Mouse (Mus musculus) midbrain, embryonic 14.5 days (tissue): ENCODE measurements around the gene Enox1. TPM values are rescaled to one million over a fixed set of nuclear protein-coding genes. Genes with fewer than 3 reads are reported as not detected.

Experiments
- ATAC-seq: fragments of 200-750 bp; cut with Nextera tagmentation; 2 replicates; pipeline ENCODE4 v1.8.0; 2017; ENCODE audit warnings: moderate number of reproducible peaks, moderate library complexity; ENCODE audit not compliant: low FRiP score, low TSS enrichment
- DNase-seq: peaks from one replicate; pipeline ENCODE4 v3.0.0-alpha.2; 2015
- H3K27ac ChIP-seq: fragments of 300-500 bp; sonication (generic); replicated peaks from 2 replicates; pipeline ENCODE4 v1.5.1; 2014; ENCODE audit warnings: mild to moderate bottlenecking, low read depth, low read length, moderate library complexity
- H3K27me3 ChIP-seq: fragments of 300-500 bp; sonication (generic); 2 replicates; pipeline ENCODE4 v1.6.1; 2014; ENCODE audit warnings: low read length, control low read depth, mixed read lengths; ENCODE audit not compliant: control insufficient read depth, insufficient read depth
- H3K36me3 ChIP-seq: fragments of 300-500 bp; sonication (generic); 2 replicates; pipeline ENCODE4 v1.6.1; 2014; ENCODE audit warnings: low read length, control low read depth; ENCODE audit not compliant: control insufficient read depth, insufficient read depth
- H3K4me1 ChIP-seq: fragments of 300-500 bp; sonication (generic); 2 replicates; pipeline ENCODE4 v1.6.1; 2014; ENCODE audit warnings: mild to moderate bottlenecking, antibody characterized with exemption, low read length, control low read depth; ENCODE audit not compliant: control insufficient read depth, insufficient read depth
- H3K4me2 ChIP-seq: fragments of 300-500 bp; sonication (generic); 2 replicates; pipeline ENCODE4 v1.6.1; 2014; ENCODE audit warnings: mild to moderate bottlenecking, low read length, moderate library complexity
- H3K4me3 ChIP-seq: fragments of 300-500 bp; sonication (generic); replicated peaks from 2 replicates; pipeline ENCODE4 v1.5.1; 2014; ENCODE audit warnings: low read depth, low read length
- H3K9ac ChIP-seq: fragments of 300-500 bp; sonication (generic); replicated peaks from 2 replicates; pipeline ENCODE4 v1.6.1; 2014; ENCODE audit warnings: mild to moderate bottlenecking, low read length, moderate library complexity
- H3K9me3 ChIP-seq: fragments of 300-500 bp; sonication (generic); 2 replicates; pipeline ENCODE4 v1.6.1; 2016; ENCODE audit warnings: low read length, control low read depth, mixed read lengths; ENCODE audit not compliant: control insufficient read depth
- WGBS: fragments of 180-500 bp; shearing (Covaris S2); extraction: QIAGEN DNeasy Blood & Tissue Kit; methylation state at CpG from one replicate; pipeline ENCODE4 v1.1.7; 2014; 5-methylcytosine and 5-hydroxymethylcytosine counted together
- polyA plus RNA-seq: library from polyadenylated mRNA; unstranded; fragments of >200 nt; fragmentation: Nextera tagmentation; extraction: Ambion mirVana; gene quantifications from 2 replicates; pipeline ENCODE4 v1.2.1, GENCODE M21; 2014

Gene Enox1
- polyA plus RNA-seq, 1 experiment from 2014 or later = 39.5 TPM

GRCm38 (mm10) chr14:77668096-77668495, 511.5 kb downstream of the Enox1 start:
- Histone ChIP-seq H3K4me3 (no peak overlapping the region), H3K27ac (no peak overlapping the region), H3K27me3 (no peaks in the 10 kb centered on the region), H3K9me3 (no peaks in the 10 kb centered on the region), H3K9ac (no peak overlapping the region), H3K4me1 (peaks cover 5% of the 10 kb centered on the region; the same call in 1 of the 2 replicates), H3K36me3 (no peaks in the 10 kb centered on the region), H3K4me2 (no peak overlapping the region)
- 43% methylated on average over 3 of the region's 3 CpGs for WGBS
- DNase-seq = no peak
- no peak for ATAC-seq

- no peak overlapping the region for H3K27ac ChIP-seq
- ATAC-seq (no peak), DNase-seq (no peak)
- no peak overlapping the region for H3K9ac ChIP-seq
- H3K9me3 ChIP-seq = no peaks in the 10 kb centered on the region
- WGBS = 64% methylated on average over 7 of the region's 7 CpGs
- H3K4me1 ChIP-seq = peaks cover 11% of the 10 kb centered on the region
- no peak overlapping the region for H3K4me3 ChIP-seq
- H3K27me3 ChIP-seq = no peaks in the 10 kb centered on the region
- H3K36me3 ChIP-seq = no peaks in the 10 kb centered on the region
- no peak overlapping the region for H3K4me2 ChIP-seq
Measured at GRCm38 (mm10) chr14:77669494-77669893, 512.9 kb downstream of the Enox1 start.

- Histone ChIP-seq H3K9me3 (no peaks in the 10 kb centered on the region), H3K27me3 (no peaks in the 10 kb centered on the region), H3K4me1 (peaks cover 11% of the 10 kb centered on the region), H3K9ac (no peak overlapping the region), H3K4me3 (no peak overlapping the region), H3K36me3 (no peaks in the 10 kb centered on the region), H3K27ac (no peak overlapping the region), H3K4me2 (no peak overlapping the region)
- 84% methylated on average over 5 of the region's 5 CpGs for WGBS
- DNase-seq (no peak), ATAC-seq (no peak)
Measured at GRCm38 (mm10) chr14:77670945-77671344, 514.4 kb downstream of the Enox1 start.

GRCm38 (mm10) chr14:77671961-77672360, 515.4 kb downstream of the Enox1 start:
- H3K4me3 ChIP-seq = no peak overlapping the region
- DNase-seq (no peak), ATAC-seq (no peak)
- no peak overlapping the region for H3K9ac ChIP-seq
- WGBS = 79% methylated on average over 11 of the region's 11 CpGs
- no peaks in the 10 kb centered on the region for H3K27me3 ChIP-seq
- H3K36me3 ChIP-seq = no peaks in the 10 kb centered on the region
- peaks cover 11% of the 10 kb centered on the region for H3K4me1 ChIP-seq
- no peak overlapping the region for H3K4me2 ChIP-seq
- H3K27ac ChIP-seq = no peak overlapping the region
- no peaks in the 10 kb centered on the region for H3K9me3 ChIP-seq

- DNase-seq (no peak), ATAC-seq (no peak)
- Histone ChIP-seq H3K27me3 (no peaks in the 10 kb centered on the region), H3K9ac (no peak overlapping the region), H3K4me1 (peaks cover 11% of the 10 kb centered on the region), H3K4me2 (no peak overlapping the region), H3K4me3 (no peak overlapping the region), H3K36me3 (no peaks in the 10 kb centered on the region), H3K27ac (peak overlapping the region; percentile 41; the same call in 1 of the 2 replicates), H3K9me3 (no peaks in the 10 kb centered on the region)
- WGBS = 50% methylated on average over 8 of the region's 8 CpGs
Measured at GRCm38 (mm10) chr14:77673138-77673537, 516.6 kb downstream of the Enox1 start.

GRCm38 (mm10) chr14:77677951-77678350, 521.4 kb downstream of the Enox1 start:
- Histone ChIP-seq H3K9ac (no peak overlapping the region), H3K36me3 (no peaks in the 10 kb centered on the region), H3K4me2 (no peak overlapping the region), H3K4me3 (no peak overlapping the region), H3K27me3 (no peaks in the 10 kb centered on the region), H3K27ac (no peak overlapping the region), H3K9me3 (no peaks in the 10 kb centered on the region), H3K4me1 (peaks cover 6% of the 10 kb centered on the region; the same call in 1 of the 2 replicates)
- no peak for ATAC-seq
- WGBS = 55% methylated on average over 7 of the region's 7 CpGs
- DNase-seq = peak; percentile 40

- WGBS = 76% methylated on average over 9 of the region's 9 CpGs
- DNase-seq = peak; percentile 65
Measured at GRCm38 (mm10) chr14:77679877-77680276, 523.3 kb downstream of the Enox1 start.

GRCm38 (mm10) chr14:77682888-77683555, 526.5 kb downstream of the Enox1 start:
- no peaks in the 10 kb centered on the region for H3K4me1 ChIP-seq
- H3K4me2 ChIP-seq = no peak overlapping the region
- no peaks in the 10 kb centered on the region for H3K27me3 ChIP-seq
- ATAC-seq (no peak), DNase-seq (no peak)
- WGBS = 90% methylated on average over 10 of the region's 10 CpGs
- H3K27ac ChIP-seq = no peak overlapping the region
- no peaks in the 10 kb centered on the region for H3K36me3 ChIP-seq
- H3K9ac ChIP-seq = no peak overlapping the region
- no peak overlapping the region for H3K4me3 ChIP-seq
- no peaks in the 10 kb centered on the region for H3K9me3 ChIP-seq

More at GRCm38 (mm10) chr14:77679877-77680276, 523.3 kb downstream of the Enox1 start:
- Histone ChIP-seq H3K4me1 (no peaks in the 10 kb centered on the region), H3K27ac (no peak overlapping the region), H3K9ac (no peak overlapping the region), H3K9me3 (no peaks in the 10 kb centered on the region), H3K27me3 (no peaks in the 10 kb centered on the region), H3K4me3 (no peak overlapping the region), H3K4me2 (no peak overlapping the region), H3K36me3 (no peaks in the 10 kb centered on the region)
- no peak; the same call in 1 of the 2 replicates for ATAC-seq

GRCm38 (mm10) chr14:77689816-77690215, 533.3 kb downstream of the Enox1 start:
- no peak overlapping the region for H3K4me2 ChIP-seq
- no peaks in the 10 kb centered on the region for H3K27me3 ChIP-seq
- H3K27ac ChIP-seq = no peak overlapping the region
- H3K4me1 ChIP-seq = no peaks in the 10 kb centered on the region
- no peak overlapping the region for H3K4me3 ChIP-seq
- H3K36me3 ChIP-seq = no peaks in the 10 kb centered on the region
- H3K9me3 ChIP-seq = no peaks in the 10 kb centered on the region
- H3K9ac ChIP-seq = no peak overlapping the region
- DNase-seq (no peak), ATAC-seq (no peak)
- WGBS = 94% methylated on average over 4 of the region's 4 CpGs
